Mouse (Mus musculus) embryonic fibroblast, embryonic 13.5 days (primary cell): ENCODE measurements around the gene Kazn.

ENCODE experiments used
- CTCF ChIP-seq: IDR thresholded peaks from 2 replicates; pipeline ENCODE4 v1.5.1; 2011; ENCODE audit warnings: mild to moderate bottlenecking, control low read depth, low read length, moderate library complexity, borderline replicate concordance; ENCODE audit not compliant: insufficient read depth
- POLR2A ChIP-seq: IDR thresholded peaks from 2 replicates; pipeline ENCODE4 v1.6.1; 2011; ENCODE audit warnings: low read depth, mild to moderate bottlenecking, control low read depth, low read length, moderate library complexity

GRCm38 (mm10) chr4:142083193-142083592, 156.0 kb downstream of the Kazn start:
- no peak for TF ChIP-seq POLR2A
- no peak for TF ChIP-seq CTCF
